Mouse (Mus musculus) heart, adult 10 weeks (tissue): Measurements from ENCODE around the gene Elmod3. TPM values are rescaled to one million over a fixed set of nuclear protein-coding genes. Genes with fewer than 3 reads are reported as not detected.

ENCODE experiments used
- polyA plus RNA-seq: library from polyadenylated mRNA; stranded (reverse); fragments of 350-450 nt; fragmentation: Illumina TruSeq; extraction: RNeasy Lipid Tissue Mini Kit (QIAGEN cat#74804); gene quantifications from one replicate; pipeline ENCODE4 v1.2.3, GENCODE M21; 2014; ENCODE audit warnings: low read depth, low replicate concordance

The Elmod3 gene
- polyA plus RNA-seq = 23.2 TPM

GRCm38 (mm10) chr6:72597956-72598753, at the start of gene Elmod3, which contains the start of gene Retsat:
TSS of gene Elmod3 (minus strand) at chr6:72598413.
TSS of gene Retsat (plus strand) at chr6:72598475.

GRCm38 (mm10) chr6:72616643-72617288, 18.6 kb upstream of the Elmod3 start, which contains the start of gene Tgoln1:
TSS of gene Tgoln1 (minus strand) at chr6:72617000.

GRCm38 (mm10) chr6:72544283-72544987, 53.8 kb downstream of the Elmod3 start, which contains the start of gene Capg:
TSS of gene Capg (plus strand) at chr6:72544391.

GRCm38 (mm10) chr6:72521607-72522006, 76.6 kb downstream of the Elmod3 start, which contains the start of gene Sh2d6:
TSS of gene Sh2d6 (minus strand) at chr6:72521707.

Other genes with a start within 250 kb of the Elmod3 start
- gene Tmem150a, start 243.0 kb downstream of the Elmod3 start, polyA plus RNA-seq = 40.1 TPM
- gene Rnf181, start 231.5 kb downstream of the Elmod3 start, polyA plus RNA-seq = 71.2 TPM
- gene Vamp5, start 217.9 kb downstream of the Elmod3 start, polyA plus RNA-seq = 93.9 TPM
- 110 TPM for gene Vamp8, start 207.7 kb downstream of the Elmod3 start, polyA plus RNA-seq
- gene Ggcx, start 184.1 kb downstream of the Elmod3 start, polyA plus RNA-seq = 23.4 TPM
- 213 TPM for gene Mat2a, start 158.9 kb downstream of the Elmod3 start, polyA plus RNA-seq
- not detected for gene Sh2d6, start 76.7 kb downstream of the Elmod3 start, polyA plus RNA-seq
- gene Capg, start 54.0 kb downstream of the Elmod3 start, polyA plus RNA-seq = 18.2 TPM
- gene Retsat, start 62 bp upstream of the Elmod3 start, polyA plus RNA-seq = 61.5 TPM
- gene Tgoln1, start 18.6 kb upstream of the Elmod3 start, polyA plus RNA-seq = 62.4 TPM
- 9.0 TPM for gene Tcf7l1, start 190.8 kb upstream of the Elmod3 start, polyA plus RNA-seq